In the genomic region with DNA sequence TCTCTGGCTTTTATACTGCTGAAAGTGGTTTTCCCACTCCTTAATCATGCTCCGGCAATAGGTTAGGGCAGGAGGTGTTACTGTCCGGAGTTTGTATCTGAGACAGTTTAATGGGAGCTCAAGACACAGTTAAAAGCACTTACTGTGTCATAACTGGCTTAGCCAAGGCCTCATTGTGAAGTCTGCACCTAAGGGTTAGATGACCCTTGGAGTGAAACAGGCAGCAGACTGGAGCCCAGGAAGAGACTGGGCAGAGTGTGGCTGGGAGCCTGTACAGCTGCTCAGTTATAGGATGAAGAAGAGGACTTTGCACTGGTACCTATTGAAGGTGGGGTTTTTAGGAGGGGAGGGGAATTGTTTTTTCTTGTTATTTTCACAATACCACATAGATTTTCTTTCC, we compare ENCODE assay signal across 24 mouse cellular contexts. TPM values are rescaled to one million over a fixed set of nuclear protein-coding genes. Genes with fewer than 3 reads are reported as not detected.
"Had no signal": no experiment of that assay in that cellular context is flagged by ENCODE, and none has a peak within 500 bp of the region (broad histone marks: within the 10 kb centered on the region; RNA-seq: fewer than 3 reads in every experiment).

Gene 4933402N03Rik (minus strand): TSS at position 101 of the 400 bp plus-strand sequence.

- H3K4me3 ChIP-seq: neural tube, embryonic 12.5 days; neural tube, embryonic 13.5 days; stomach, embryonic 15.5 days had no signal

- H3K4me2 ChIP-seq: neural tube, embryonic 12.5 days; neural tube, embryonic 13.5 days; stomach, embryonic 15.5 days had no signal

- H3K9me3 ChIP-seq: neural tube, embryonic 12.5 days; neural tube, embryonic 13.5 days; stomach, embryonic 15.5 days had no signal

- DNase-seq: retina, postnatal 1 day; right cerebral cortex, adult 18-20 months; right cerebral cortex, postnatal 14 days; right cerebral cortex, postnatal 25 days; right cerebral cortex, postnatal 4 days; spleen, adult 18-20 months; thymus, adult 18-20 months; thymus, adult 2 months; thymus, postnatal 14 days; thymus, postnatal 25 days; thymus, postnatal 36 days; thymus, postnatal 4 days had no signal

- H3K27ac ChIP-seq: neural tube, embryonic 12.5 days; neural tube, embryonic 13.5 days; stomach, embryonic 15.5 days; stomach, postnatal 0 days had no signal

- H3K27me3 ChIP-seq: neural tube, embryonic 12.5 days; neural tube, embryonic 13.5 days; stomach, embryonic 15.5 days had no signal

- H3K4me1 ChIP-seq: neural tube, embryonic 12.5 days; neural tube, embryonic 13.5 days; stomach, embryonic 15.5 days had no signal

- H3K9ac ChIP-seq: neural tube, embryonic 12.5 days; neural tube, embryonic 13.5 days; stomach, embryonic 15.5 days had no signal

- H3K36me3 ChIP-seq: neural tube, embryonic 12.5 days; neural tube, embryonic 13.5 days; stomach, embryonic 15.5 days had no signal

RNA-seq across cellular contexts. Expression of gene 4933402N03Rik, which starts in this region (rescaled TPM):
- polyA plus RNA-seq: neural tube, embryonic 11.5 days; neural tube, embryonic 12.5 days; neural tube, embryonic 13.5 days; neural tube, embryonic 14.5 days; small intestine, adult 2 months; spleen, adult 2 months; stomach, embryonic 14.5 days; stomach, embryonic 15.5 days; stomach, embryonic 16.5 days; stomach, postnatal 0 days; thymus, adult 2 months; thymus, postnatal 0 days; urinary bladder, adult 2 months had no signal
